Mouse (Mus musculus): ENCODE measurements at regions not wholly inside any gene's neighbourhood (a gene's known extent, or its start where the extent isn't known, plus 50 kb on each side); places are given as distances from the start of the nearest gene placed in this dataset.

DNA sequence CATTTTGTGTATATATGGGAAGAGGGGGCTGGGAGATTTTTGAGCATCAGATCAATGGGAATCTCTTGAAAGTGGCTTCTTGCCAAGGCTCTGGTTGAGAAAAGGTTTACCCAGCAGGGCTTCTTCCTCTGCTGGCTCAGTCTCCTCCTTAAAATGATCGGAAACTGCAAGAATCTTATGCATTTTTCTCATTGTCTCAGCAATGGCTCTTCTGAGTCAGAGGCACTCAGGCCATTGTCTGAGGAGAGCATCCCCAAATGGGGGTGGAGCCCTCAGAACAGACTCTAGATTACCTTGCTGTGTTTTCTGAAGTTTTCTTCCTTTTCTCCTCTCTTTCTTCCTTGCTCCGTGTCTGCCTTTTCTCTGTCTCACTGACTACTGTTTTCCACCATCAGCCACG lies 70.6 kb upstream of the Epha4 start:
- no peak for DNase-seq (ENCODE audit: extremely low read depth, low read depth, low spot score)

DNA sequence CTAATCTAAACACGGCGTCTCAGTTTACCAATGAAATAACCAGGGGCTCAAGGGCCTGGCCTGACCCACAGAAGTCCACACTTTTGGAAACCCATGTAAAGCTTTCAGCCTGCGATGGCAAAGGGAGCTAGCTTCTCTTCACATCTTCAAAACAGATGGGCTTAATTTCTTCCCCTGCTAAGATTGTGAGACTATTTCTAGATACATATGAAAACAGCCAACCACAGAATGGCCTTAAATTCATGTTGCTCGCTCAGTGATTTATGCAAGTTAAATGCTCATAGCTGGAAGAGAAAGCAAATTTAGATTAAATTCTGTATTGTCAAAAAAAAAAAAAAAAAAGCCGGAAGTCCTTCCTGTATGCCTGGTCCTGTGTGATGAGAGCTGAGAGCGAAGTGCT lies 53.2 kb upstream of the Epha4 start:
- no peak for DNase-seq (ENCODE audit: extremely low read depth, low read depth, low spot score)

DNA sequence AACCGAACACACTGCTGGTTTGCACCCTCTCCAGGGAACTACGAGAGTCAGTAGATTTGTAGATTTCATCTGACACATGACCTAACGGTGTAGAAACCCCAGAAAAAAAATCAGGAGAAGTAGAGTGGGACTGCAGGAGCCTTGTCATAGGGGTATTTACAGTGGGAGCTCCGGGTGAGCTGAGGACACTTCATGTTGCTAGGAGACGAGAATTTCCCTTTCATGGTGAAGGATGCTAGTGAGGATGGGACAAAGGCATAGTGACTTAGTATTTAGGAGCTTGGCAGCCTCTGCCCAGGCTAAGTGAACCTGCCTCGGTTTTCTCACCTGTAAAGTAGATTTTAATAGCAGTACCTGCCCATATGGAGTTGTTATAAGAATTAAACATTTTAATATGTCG lies 52.8 kb upstream of the Epha4 start:
- no peak for DNase-seq (ENCODE audit: extremely low read depth, low read depth, low spot score)
